ENCODE assay signal across 8 mouse cellular contexts in genomic region chr7:25218705-25219415, GRCm38 (mm10). TPM values are rescaled to one million over a fixed set of nuclear protein-coding genes. Genes with fewer than 3 reads are reported as not detected.
DNase-seq lines count a peak whose midpoint lies in the region; ATAC-seq and TF ChIP-seq lines count a peak whose summit lies in the region.

No protein-coding gene starts in this region.

- TF ChIP-seq CTCF in forebrain, postnatal 0 days (IDR thresholded peaks at IDR 0.05; ENCODE audit: low read depth), result peak; percentile 33; the same call in 1 of the 2 replicates
- TF ChIP-seq CTCF in lung, adult 2 months (IDR thresholded peaks at IDR 0.05; ENCODE audit: insufficient read depth, low read length), result no peak

- H3K4me3 ChIP-seq in forebrain, postnatal 0 days (ENCODE audit: low read depth, low read length), result peak overlapping the region; percentile 67
- peak overlapping the region; percentile 89 for H3K4me3 ChIP-seq in lung, adult 2 months (replicated peaks; ENCODE audit: extremely low read depth, low read depth, low read length)
- peak overlapping the region; percentile 68 for H3K4me3 ChIP-seq in neural tube, embryonic 14.5 days (ENCODE audit: low read depth, low read length)

- no peaks in the 10 kb centered on the region for H3K27me3 ChIP-seq in forebrain, postnatal 0 days (ENCODE audit: insufficient read depth, low read length)
- H3K27me3 ChIP-seq in neural tube, embryonic 14.5 days (ENCODE audit: control insufficient read depth, insufficient read depth, low read length), result no peaks in the 10 kb centered on the region

- peak overlapping the region; percentile 88; the same call in 1 of the 2 replicates for H3K27ac ChIP-seq in forebrain, postnatal 0 days (ENCODE audit: low read depth, low read length)
- H3K27ac ChIP-seq in neural tube, embryonic 14.5 days (ENCODE audit: low read depth, low read length), result peak overlapping the region; percentile 7; the same call in 1 of the 2 replicates

- WGBS in forebrain, postnatal 0 days, result 1% methylated on average over 53 of the region's 53 CpGs
- WGBS in lung, adult 2 months, result 2% methylated on average over 53 of the region's 53 CpGs
- 1% methylated on average over 53 of the region's 53 CpGs for whole genome bisulfite sequencing in neural tube, embryonic 14.5 days

- peak overlapping the region; percentile 76 for H3K9ac ChIP-seq in forebrain, postnatal 0 days
- H3K9ac ChIP-seq in neural tube, embryonic 14.5 days (replicated peaks; ENCODE audit: low read depth, low read length), result peak overlapping the region; percentile 57

- H3K36me3 ChIP-seq in forebrain, postnatal 0 days (ENCODE audit: insufficient read depth), result peaks cover 14% of the 10 kb centered on the region; the same call in 1 of the 2 replicates
- H3K36me3 ChIP-seq in neural tube, embryonic 14.5 days (ENCODE audit: control insufficient read depth, insufficient read depth, low read length), result peaks cover 6% of the 10 kb centered on the region; the same call in 1 of the 2 replicates

- peaks cover 12% of the 10 kb centered on the region for H3K4me1 ChIP-seq in forebrain, postnatal 0 days (ENCODE audit: insufficient read depth)
- peaks cover 11% of the 10 kb centered on the region for H3K4me1 ChIP-seq in lung, adult 2 months (ENCODE audit: control insufficient read depth, insufficient read depth, low read length)
- peaks cover 21% of the 10 kb centered on the region for H3K4me1 ChIP-seq in neural tube, embryonic 14.5 days (ENCODE audit: control insufficient read depth, insufficient read depth, low read length)

- no peaks in the 10 kb centered on the region for H3K9me3 ChIP-seq in forebrain, postnatal 0 days (ENCODE audit: low read length)
- H3K9me3 ChIP-seq in neural tube, embryonic 14.5 days (ENCODE audit: control insufficient read depth, low read length), result no peaks in the 10 kb centered on the region

- peak; percentile 59 to 66 for DNase-seq in layer of hippocampus, postnatal 10 days (ENCODE audit: low spot score in 2 of 2)
- DNase-seq in layer of hippocampus, adult 11-12 months (ENCODE audit: low spot score), result no peak
- peak; percentile 59 for DNase-seq in cerebellum, adult 8-10 months
- peak; percentile 62 for DNase-seq in forebrain, postnatal 0 days
- DNase-seq in kidney, adult 18-20 months, result peak; percentile 54
- DNase-seq in lung, adult 2 months, result peak; percentile 59
- DNase-seq in thymus, postnatal 0 days (ENCODE audit: low spot score), result peak; percentile 73

- no peak for ATAC-seq in forebrain, postnatal 0 days
- ATAC-seq in neural tube, embryonic 14.5 days (ENCODE audit: low read depth), result 0 out of 2 replicates have a peak, but pooled peaks have one; percentile 16

- peak overlapping the region; percentile 96 for H3K4me2 ChIP-seq in forebrain, postnatal 0 days (ENCODE audit: low read depth)
- H3K4me2 ChIP-seq in neural tube, embryonic 14.5 days (ENCODE audit: low read depth, low read length), result peak overlapping the region; percentile 70

- TF ChIP-seq POLR2A in lung, adult 2 months (IDR thresholded peaks at IDR 0.05; ENCODE audit: borderline replicate concordance, extremely low read depth, low read depth, low read length), result no peak; the same call in 1 of the 2 replicates

RNA-seq across cellular contexts. Expression of gene Dedd2, which starts 1.6 kb away (rescaled TPM):
- 10 to 100 TPM; 22.2 to 26.3 TPM for total RNA-seq in layer of hippocampus, postnatal 10 days (2021)
- 23.4 and 25.3 TPM in 2 replicates for total RNA-seq in forebrain, postnatal 0 days (2014; rRNA removed)
- 14.9 and 17.3 TPM in 2 replicates for polyA plus RNA-seq in forebrain, postnatal 0 days (2015; fragmentation: Nextera tagmentation; extraction: Ambion mirVana)
- 37.6 and 42.4 TPM in 2 replicates for polyA plus RNA-seq in lung, adult 2 months (2012; rRNA removed)
- 14.9 and 15.3 TPM in 2 replicates for polyA plus RNA-seq in neural tube, embryonic 14.5 days (2014; fragmentation: Nextera tagmentation; extraction: Ambion mirVana)
- polyA plus RNA-seq in thymus, postnatal 0 days (2015; fragmentation: Nextera tagmentation; extraction: Ambion mirVana), result 28.4 and 32.8 TPM in 2 replicates

RNA-seq across cellular contexts. Expression of gene Zfp526, which starts 2.4 kb away (rescaled TPM):
- total RNA-seq in layer of hippocampus, postnatal 10 days (2021), result 1 to 10 TPM; 7.2 to 8.4 TPM
- total RNA-seq in forebrain, postnatal 0 days (2014; rRNA removed), result 5.0 and 8.3 TPM in 2 replicates
- 0.59 and 0.98 TPM in 2 replicates for polyA plus RNA-seq in forebrain, postnatal 0 days (2015; fragmentation: Nextera tagmentation; extraction: Ambion mirVana)
- polyA plus RNA-seq in lung, adult 2 months (2012; rRNA removed), result 18.0 and 18.4 TPM in 2 replicates
- 1.7 and 2.8 TPM in 2 replicates for polyA plus RNA-seq in neural tube, embryonic 14.5 days (2014; fragmentation: Nextera tagmentation; extraction: Ambion mirVana)
- polyA plus RNA-seq in thymus, postnatal 0 days (2015; fragmentation: Nextera tagmentation; extraction: Ambion mirVana), result 2.7 and 3.1 TPM in 2 replicates

RNA-seq across cellular contexts. Expression of gene Gsk3a, which starts 18.8 kb away (rescaled TPM):
- total RNA-seq in layer of hippocampus, postnatal 10 days (2021), result 100 to 1,000 TPM; 162 to 187 TPM
- 150 and 154 TPM in 2 replicates for total RNA-seq in forebrain, postnatal 0 days (2014; rRNA removed)
- polyA plus RNA-seq in forebrain, postnatal 0 days (2015; fragmentation: Nextera tagmentation; extraction: Ambion mirVana), result 21.0 and 21.5 TPM in 2 replicates
- polyA plus RNA-seq in lung, adult 2 months (2012; rRNA removed), result 104 and 116 TPM in 2 replicates
- polyA plus RNA-seq in neural tube, embryonic 14.5 days (2014; fragmentation: Nextera tagmentation; extraction: Ambion mirVana), result 21.5 and 25.1 TPM in 2 replicates
- polyA plus RNA-seq in thymus, postnatal 0 days (2015; fragmentation: Nextera tagmentation; extraction: Ambion mirVana), result 16.7 and 17.5 TPM in 2 replicates

RNA-seq across cellular contexts. Expression of gene Erf, which starts 31.7 kb away (rescaled TPM):
- 10 to 100 TPM; 38.1 to 39.5 TPM for total RNA-seq in layer of hippocampus, postnatal 10 days (2021)
- total RNA-seq in forebrain, postnatal 0 days (2014; rRNA removed), result 11.8 and 16.5 TPM in 2 replicates
- polyA plus RNA-seq in forebrain, postnatal 0 days (2015; fragmentation: Nextera tagmentation; extraction: Ambion mirVana), result 3.7 and 4.5 TPM in 2 replicates
- polyA plus RNA-seq in lung, adult 2 months (2012; rRNA removed), result 41.1 and 51.4 TPM in 2 replicates
- polyA plus RNA-seq in neural tube, embryonic 14.5 days (2014; fragmentation: Nextera tagmentation; extraction: Ambion mirVana), result 4.5 and 4.8 TPM in 2 replicates
- 4.5 and 6.4 TPM in 2 replicates for polyA plus RNA-seq in thymus, postnatal 0 days (2015; fragmentation: Nextera tagmentation; extraction: Ambion mirVana)

RNA-seq across cellular contexts. Expression of gene Pou2f2, which starts 39.3 kb away (rescaled TPM):
- 10 to 100 TPM; 10.1 to 11.3 TPM for total RNA-seq in layer of hippocampus, postnatal 10 days (2021)
- 5.8 and 6.0 TPM in 2 replicates for total RNA-seq in forebrain, postnatal 0 days (2014; rRNA removed)
- polyA plus RNA-seq in forebrain, postnatal 0 days (2015; fragmentation: Nextera tagmentation; extraction: Ambion mirVana), result 9.8 and 21.2 TPM in 2 replicates
- polyA plus RNA-seq in lung, adult 2 months (2012; rRNA removed), result 6.0 and 6.1 TPM in 2 replicates
- 27.5 and 33.6 TPM in 2 replicates for polyA plus RNA-seq in neural tube, embryonic 14.5 days (2014; fragmentation: Nextera tagmentation; extraction: Ambion mirVana)
- polyA plus RNA-seq in thymus, postnatal 0 days (2015; fragmentation: Nextera tagmentation; extraction: Ambion mirVana), result 1.5 and 1.9 TPM in 2 replicates
